Mouse (Mus musculus) embryonic fibroblast, embryonic 13.5 days (primary cell): ENCODE measurements around the gene Tmem268. TPM values are rescaled to one million over a fixed set of nuclear protein-coding genes. Genes with fewer than 3 reads are reported as not detected.

ENCODE experiments used
- H3K27ac ChIP-seq: 2 replicates; pipeline ENCODE4 v1.5.1; 2012; ENCODE audit warnings: low read length, control low read depth, inconsistent platforms; ENCODE audit not compliant: insufficient read depth
- H3K4me1 ChIP-seq: 2 replicates; pipeline ENCODE4 v1.6.1; 2011; ENCODE audit warnings: low read length; ENCODE audit not compliant: control insufficient read depth, insufficient read depth
- H3K4me3 ChIP-seq: 2 replicates; pipeline ENCODE4 v1.5.1; 2011; ENCODE audit warnings: mild to moderate bottlenecking, control low read depth, low read length; ENCODE audit not compliant: insufficient read depth
- CTCF ChIP-seq: IDR thresholded peaks from 2 replicates; pipeline ENCODE4 v1.5.1; 2011; ENCODE audit warnings: mild to moderate bottlenecking, control low read depth, low read length, moderate library complexity, borderline replicate concordance; ENCODE audit not compliant: insufficient read depth
- POLR2A ChIP-seq: IDR thresholded peaks from 2 replicates; pipeline ENCODE4 v1.6.1; 2011; ENCODE audit warnings: low read depth, mild to moderate bottlenecking, control low read depth, low read length, moderate library complexity
- polyA plus RNA-seq: library from polyadenylated mRNA; stranded (reverse); fragments of >200 nt; gene quantifications from 2 replicates; pipeline ENCODE4 v1.2.4, GENCODE M21; 2011; ENCODE audit warnings: low read depth; ENCODE audit not compliant: missing spikeins, insufficient read length

Tmem268 gene
- 4.8 and 5.2 TPM in 2 replicates for polyA plus RNA-seq

DNA sequence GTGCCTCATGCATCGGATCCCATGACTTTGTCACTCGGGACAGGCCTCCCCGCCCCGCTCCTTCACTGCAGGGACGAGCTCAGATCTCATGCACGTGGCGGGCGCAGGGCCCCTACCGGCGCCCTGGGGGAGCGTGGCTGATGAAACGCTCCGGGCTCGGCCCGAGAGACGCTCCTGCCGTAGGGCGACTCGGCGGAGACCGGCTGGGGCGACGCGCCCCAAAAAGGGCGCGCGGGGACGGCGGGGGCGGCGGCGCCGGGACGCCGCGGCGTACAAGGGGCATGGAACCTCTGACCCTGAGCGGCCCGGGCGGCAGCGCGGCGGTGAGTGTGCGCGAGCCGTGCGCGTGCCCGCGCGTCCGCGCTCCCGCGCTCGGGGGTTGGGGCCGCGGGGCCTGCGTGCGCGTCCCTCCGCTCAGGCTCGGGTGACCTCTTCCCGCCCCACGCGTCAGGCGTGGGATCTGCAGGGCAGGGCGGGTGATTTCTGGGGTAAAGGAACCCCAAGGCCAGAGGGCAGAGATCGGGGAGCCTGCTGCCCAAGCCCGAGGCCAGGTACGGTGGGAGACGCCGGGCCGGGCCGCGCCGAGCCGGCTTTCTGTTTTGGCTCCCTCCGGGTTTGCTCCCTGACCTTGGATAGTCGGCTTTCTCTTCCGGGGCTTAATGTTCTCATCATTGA is at the start of gene Tmem268:
TSS of gene Tmem268 (plus strand) at position 375 of the 675 bp plus-strand sequence.
- TF ChIP-seq POLR2A = peak; percentile 67
- TF ChIP-seq CTCF = no peak
- peak within 1 kb of the TSS; percentile 27 for H3K27ac ChIP-seq
- peak within 1 kb of the TSS; percentile 60 for H3K4me3 ChIP-seq
- H3K4me1 ChIP-seq = 0 out of 2 replicates have a peak, but pooled peaks cover 6% of the 10 kb centered on the region

DNA sequence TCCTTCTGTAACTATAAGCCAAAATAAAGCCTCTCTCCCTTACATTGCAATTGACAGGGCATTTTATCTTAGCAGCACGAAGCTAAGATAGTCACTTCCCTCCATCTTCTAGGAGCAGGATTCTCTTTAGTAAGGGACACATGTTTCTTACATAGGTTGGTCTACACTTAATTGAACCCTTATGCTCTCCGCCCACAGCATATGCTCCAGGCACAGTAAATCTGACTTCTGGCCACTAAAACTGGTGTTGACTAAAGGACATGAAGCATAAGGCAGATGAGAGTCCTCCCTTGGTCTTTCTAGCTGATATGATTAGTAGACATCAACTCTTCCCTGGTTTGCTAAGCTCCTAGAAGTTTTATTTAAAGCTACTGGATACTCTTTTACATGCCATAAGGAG is 45.7 kb upstream of the Tmem268 start:
- TF ChIP-seq POLR2A (no peak), CTCF (no peak)
- Histone ChIP-seq H3K4me3 (no peak overlapping the region), H3K4me1 (peaks cover 5% of the 10 kb centered on the region), H3K27ac (no peak overlapping the region)

DNA sequence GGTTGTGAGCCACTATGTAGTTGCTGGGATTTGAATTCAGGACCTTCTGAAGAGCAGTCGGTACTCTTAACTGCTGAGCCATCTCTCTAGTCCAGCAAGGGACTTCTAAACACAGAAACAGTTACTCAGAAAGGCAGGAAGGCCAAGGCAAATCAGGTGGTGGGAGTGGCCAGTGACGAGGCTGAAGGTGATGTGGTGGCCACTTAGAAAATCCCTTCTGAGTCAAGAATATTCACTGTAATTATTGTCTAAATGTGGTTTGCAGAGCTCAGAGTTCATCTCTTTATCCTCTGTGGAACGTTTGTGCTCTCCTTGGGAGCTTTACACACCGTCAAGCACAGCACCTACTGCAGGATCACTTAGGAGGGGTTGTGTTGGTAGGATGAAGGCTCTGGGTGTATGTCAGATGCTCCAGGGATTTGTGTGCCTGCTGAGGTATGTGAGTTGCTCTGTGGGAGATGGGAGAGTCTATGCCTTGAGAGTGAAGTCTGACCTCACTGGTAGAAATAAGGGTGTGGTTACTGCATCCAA is 44.1 kb upstream of the Tmem268 start:
- H3K4me3 ChIP-seq = no peak overlapping the region
- H3K4me1 ChIP-seq = peaks cover 5% of the 10 kb centered on the region
- H3K27ac ChIP-seq = no peak overlapping the region
- TF ChIP-seq CTCF = no peak
- TF ChIP-seq POLR2A = no peak

DNA sequence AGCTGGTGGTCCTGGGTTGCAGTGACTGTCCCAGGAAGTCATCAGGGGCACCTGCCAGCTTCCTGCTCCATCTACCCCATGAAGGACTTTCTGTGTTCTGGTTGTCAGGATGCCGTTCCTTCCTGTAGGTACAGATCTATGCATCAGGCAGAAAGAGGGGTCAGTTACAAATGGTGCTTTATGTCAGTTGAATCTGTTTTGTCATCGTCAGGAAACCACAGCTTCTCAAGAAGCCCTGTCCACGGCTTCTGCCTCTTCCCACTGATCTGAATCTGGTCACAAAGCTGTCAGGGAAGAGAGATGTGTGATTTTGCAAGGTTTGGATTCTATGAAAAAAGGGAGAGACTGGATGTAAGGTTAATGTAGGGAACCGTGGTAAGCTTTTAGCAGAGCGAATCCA is 43.6 kb upstream of the Tmem268 start:
- Histone ChIP-seq H3K4me1 (peaks cover 5% of the 10 kb centered on the region), H3K4me3 (no peak overlapping the region), H3K27ac (no peak overlapping the region)
- TF ChIP-seq CTCF = no peak
- no peak for TF ChIP-seq POLR2A

DNA sequence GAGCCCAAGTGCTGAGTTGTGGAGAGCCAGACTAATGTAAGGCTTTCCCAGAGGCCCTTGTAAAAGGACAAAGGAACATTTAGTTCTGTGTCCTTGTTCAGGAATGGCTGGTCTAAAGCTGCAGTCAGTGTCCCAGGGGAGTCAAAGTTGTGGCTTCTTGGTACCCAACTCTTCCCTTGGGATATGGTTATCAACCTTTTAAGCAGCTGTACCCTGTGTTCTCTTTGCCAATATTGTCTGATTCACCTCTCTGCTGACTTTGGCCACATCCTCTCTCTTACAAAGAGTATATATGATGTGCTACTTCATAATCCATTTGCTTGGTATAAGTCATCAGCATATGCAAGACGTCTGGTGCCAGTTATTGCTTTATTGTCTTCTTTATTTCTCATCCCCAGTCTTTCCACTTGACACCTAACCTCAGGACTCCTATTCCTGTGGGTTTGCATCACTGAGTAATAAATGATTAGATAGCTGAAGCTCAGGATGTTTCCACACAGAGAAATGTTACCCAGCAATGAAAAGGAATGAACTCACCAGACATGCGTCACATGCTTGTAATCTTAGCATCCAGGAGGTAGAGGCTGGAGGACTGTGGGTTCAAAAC is 36.7 kb upstream of the Tmem268 start:
- Histone ChIP-seq H3K4me1 (no peaks in the 10 kb centered on the region), H3K27ac (no peak overlapping the region), H3K4me3 (no peak overlapping the region)
- no peak for TF ChIP-seq POLR2A
- TF ChIP-seq CTCF = no peak

DNA sequence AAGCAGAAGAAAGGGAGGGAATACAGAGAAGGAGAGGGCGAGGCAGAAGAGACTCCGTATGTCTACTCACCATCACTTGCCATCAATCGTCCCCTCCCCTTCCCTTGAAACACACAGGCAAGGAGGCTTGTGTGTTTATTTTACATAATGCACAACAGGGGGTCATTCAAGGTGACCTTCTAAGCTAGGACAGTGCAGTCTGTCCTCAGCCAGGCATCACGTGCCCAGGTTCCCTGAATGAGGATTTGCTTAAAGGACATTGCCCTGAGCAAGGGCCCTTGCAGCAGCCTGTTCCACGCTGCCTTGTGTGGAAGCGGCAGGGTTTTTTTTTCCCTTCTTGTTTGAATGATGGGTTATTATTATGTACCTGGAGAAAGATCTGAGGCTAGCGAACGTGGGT is 33.1 kb upstream of the Tmem268 start:
- H3K4me3 ChIP-seq = no peak overlapping the region
- H3K4me1 ChIP-seq = no peaks in the 10 kb centered on the region
- TF ChIP-seq CTCF = no peak
- no peak for TF ChIP-seq POLR2A
- no peak overlapping the region for H3K27ac ChIP-seq

DNA sequence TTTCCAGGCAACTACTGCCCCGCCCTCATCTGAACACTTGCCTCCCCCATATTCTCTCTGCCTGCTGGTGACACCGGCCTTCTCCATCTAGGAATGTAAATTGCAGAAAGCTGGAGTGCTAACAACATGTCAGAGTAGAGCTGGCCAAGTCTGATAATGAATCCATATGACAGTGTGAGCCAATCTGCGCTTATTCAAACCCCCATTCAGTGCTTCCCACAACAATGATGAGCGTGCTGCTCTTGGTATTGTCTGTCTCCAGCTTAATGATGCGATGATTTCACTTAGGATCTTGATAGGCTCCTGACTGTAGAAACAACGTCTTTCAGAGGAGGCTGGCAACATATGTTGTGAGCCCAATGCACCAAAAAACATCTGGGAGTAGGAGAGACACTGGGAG is 29.6 kb upstream of the Tmem268 start:
- no peak for TF ChIP-seq POLR2A
- no peak for TF ChIP-seq CTCF

DNA sequence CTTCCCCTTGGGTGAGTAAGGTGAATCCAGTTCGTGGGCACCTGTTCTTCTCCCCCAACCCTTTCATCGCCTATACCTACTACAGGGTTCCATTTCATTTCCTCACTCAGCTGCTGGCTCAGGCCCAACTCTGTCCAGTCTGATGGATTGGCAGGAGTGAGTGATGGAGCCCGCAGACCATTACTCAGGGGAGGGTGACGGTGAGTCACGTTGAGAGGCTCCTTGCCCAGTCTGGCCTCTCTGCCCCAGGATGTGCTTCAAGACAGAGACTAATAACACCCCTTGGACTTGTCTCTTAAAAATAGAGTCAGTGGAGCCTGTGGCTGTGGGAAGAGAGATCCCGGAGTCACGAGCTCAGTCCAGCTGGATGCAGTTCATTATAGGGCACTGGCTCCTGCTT is 28.2 kb upstream of the Tmem268 start:
- Histone ChIP-seq H3K27ac (no peak overlapping the region), H3K4me3 (no peak overlapping the region), H3K4me1 (peaks cover 7% of the 10 kb centered on the region; the same call in 1 of the 2 replicates)
- TF ChIP-seq POLR2A = no peak
- no peak for TF ChIP-seq CTCF

More for the DNA sequence above, 29.6 kb upstream of the Tmem268 start:
- H3K27ac ChIP-seq = no peak overlapping the region
- peaks cover 7% of the 10 kb centered on the region; the same call in 1 of the 2 replicates for H3K4me1 ChIP-seq
- no peak overlapping the region for H3K4me3 ChIP-seq

DNA sequence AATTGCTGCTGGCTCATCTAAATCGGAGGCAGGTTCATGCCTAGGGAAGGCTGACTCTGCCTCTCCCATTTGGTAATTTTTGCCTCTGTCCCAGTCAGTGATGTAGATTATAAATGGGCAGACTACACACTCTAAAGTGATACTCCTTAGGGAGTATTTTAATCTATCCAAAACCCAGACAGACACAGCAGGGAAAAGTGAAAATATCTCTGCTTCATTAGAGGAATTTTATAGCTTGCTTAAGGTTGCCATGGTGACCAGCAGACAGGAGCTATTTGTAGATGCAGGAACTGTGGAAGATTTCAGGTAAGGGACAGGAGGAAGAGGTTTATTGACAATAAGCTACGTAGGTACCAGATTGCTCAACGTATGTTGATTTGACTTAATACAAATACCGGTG is 21.0 kb upstream of the Tmem268 start:
- no peak overlapping the region for H3K4me3 ChIP-seq
- no peak for TF ChIP-seq POLR2A
- no peak for TF ChIP-seq CTCF
- H3K4me1 ChIP-seq = no peaks in the 10 kb centered on the region
- H3K27ac ChIP-seq = no peak overlapping the region

DNA sequence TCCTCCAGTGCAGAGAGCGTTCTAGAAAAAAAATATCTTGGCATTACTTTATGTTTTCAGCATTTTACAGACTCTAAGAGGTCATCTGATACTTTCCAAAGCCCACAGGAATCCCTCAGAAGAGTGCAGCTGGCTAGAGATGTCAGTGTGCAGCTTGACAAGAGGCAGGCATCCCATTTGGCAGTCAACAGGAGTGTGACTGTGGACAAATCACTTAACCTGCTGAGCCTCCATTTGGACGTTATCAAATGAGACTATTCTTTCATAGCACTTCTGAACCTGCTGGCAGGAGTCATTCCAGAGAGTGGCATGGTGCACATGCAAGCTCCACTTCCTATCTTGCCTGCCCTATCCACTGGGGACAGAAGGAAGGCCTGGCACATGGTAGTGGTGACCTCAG is 16.4 kb upstream of the Tmem268 start:
- no peak for TF ChIP-seq POLR2A
- no peak for TF ChIP-seq CTCF
- peaks cover 9% of the 10 kb centered on the region for H3K4me1 ChIP-seq
- no peak overlapping the region for H3K4me3 ChIP-seq
- no peak overlapping the region for H3K27ac ChIP-seq
